8 mouse cellular contexts compared by ENCODE assay signal in the genomic region with DNA sequence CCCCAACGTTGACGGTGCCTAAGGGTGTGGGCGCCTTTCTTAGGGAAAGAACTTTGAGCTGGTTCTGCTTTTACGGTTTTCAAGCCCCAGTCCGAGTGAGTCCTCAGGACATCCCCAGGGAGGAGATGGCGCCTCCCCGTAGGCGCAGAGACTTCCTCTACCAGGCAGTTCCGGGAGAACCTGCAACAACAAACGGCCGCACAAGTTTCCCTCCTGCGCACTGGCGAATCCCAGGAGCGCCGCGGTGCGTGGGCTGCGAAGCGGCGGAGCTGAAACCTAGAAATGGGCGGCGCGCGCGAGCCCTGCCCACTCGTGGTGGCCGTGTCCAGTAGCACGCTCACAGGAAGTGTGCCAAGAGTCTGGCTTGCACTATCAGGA. TPM values are rescaled to one million over a fixed set of nuclear protein-coding genes. Genes with fewer than 3 reads are reported as not detected.
A peak's percentile ranks its signal among the peaks of the same experiment; 100 is the strongest.
DNase-seq lines count a peak whose midpoint lies in the region; ATAC-seq and TF ChIP-seq lines count a peak whose summit lies in the region.

No protein-coding gene starts in this region.

- no peak overlapping the region for H3K27ac ChIP-seq in forebrain, embryonic 15.5 days (replicated peaks)
- H3K27ac ChIP-seq in liver, postnatal 0 days (ENCODE audit: low read depth) = no peak overlapping the region
- no peak overlapping the region for H3K27ac ChIP-seq in neural tube, embryonic 13.5 days (replicated peaks)

- peaks cover 65% of the 10 kb centered on the region for H3K27me3 ChIP-seq in E14TG2a.4 (ENCODE audit: insufficient read depth, low read length)
- H3K27me3 ChIP-seq in forebrain, embryonic 15.5 days = peaks cover 27% of the 10 kb centered on the region
- H3K27me3 ChIP-seq in liver, postnatal 0 days (ENCODE audit: insufficient read depth, low read length) = 0 out of 2 replicates have a peak, but pooled peaks cover 4% of the 10 kb centered on the region
- peaks cover 69% of the 10 kb centered on the region for H3K27me3 ChIP-seq in neural tube, embryonic 13.5 days

- TF ChIP-seq EP300 in liver, postnatal 0 days (IDR thresholded peaks at IDR 0.05; ENCODE audit: low read depth) = no peak

- no peaks in the 10 kb centered on the region for H3K36me3 ChIP-seq in E14TG2a.4 (ENCODE audit: insufficient read depth, low read length)
- no peaks in the 10 kb centered on the region for H3K36me3 ChIP-seq in forebrain, embryonic 15.5 days
- no peaks in the 10 kb centered on the region for H3K36me3 ChIP-seq in liver, postnatal 0 days (replicated peaks; ENCODE audit: insufficient read depth, low read length)
- H3K36me3 ChIP-seq in neural tube, embryonic 13.5 days = no peaks in the 10 kb centered on the region

- H3K4me1 ChIP-seq in E14TG2a.4 (replicated peaks; ENCODE audit: low read depth, low read length) = peaks cover 34% of the 10 kb centered on the region
- H3K4me1 ChIP-seq in forebrain, embryonic 15.5 days = peaks cover 46% of the 10 kb centered on the region
- peaks cover 14% of the 10 kb centered on the region for H3K4me1 ChIP-seq in liver, postnatal 0 days (ENCODE audit: insufficient read depth)
- peaks cover 42% of the 10 kb centered on the region for H3K4me1 ChIP-seq in neural tube, embryonic 13.5 days (replicated peaks)

- WGBS in forebrain, embryonic 15.5 days = under 1% methylated on average over 28 of the region's 28 CpGs
- WGBS in liver, postnatal 0 days (ENCODE audit: insufficient replicate concordance) = 2% methylated on average over 28 of the region's 28 CpGs
- WGBS in neural tube, embryonic 13.5 days = under 1% methylated on average over 28 of the region's 28 CpGs

- no peak for ATAC-seq in forebrain, embryonic 15.5 days (replicated peaks)
- peak; percentile 51 for ATAC-seq in liver, postnatal 0 days
- ATAC-seq in neural tube, embryonic 13.5 days (ENCODE audit: low read depth) = no peak

- peak overlapping the region; percentile 77 for H3K4me3 ChIP-seq in E14TG2a.4 (replicated peaks; ENCODE audit: low read length)
- peak overlapping the region; percentile 50 for H3K4me3 ChIP-seq in forebrain, embryonic 15.5 days
- peak overlapping the region; percentile 54 for H3K4me3 ChIP-seq in liver, postnatal 0 days (ENCODE audit: low read depth, low read length)
- peak overlapping the region; percentile 49 for H3K4me3 ChIP-seq in neural tube, embryonic 13.5 days

- peak overlapping the region; percentile 36 for H3K9ac ChIP-seq in forebrain, embryonic 15.5 days (replicated peaks)
- H3K9ac ChIP-seq in liver, postnatal 0 days (replicated peaks) = peak overlapping the region; percentile 8
- peak overlapping the region; percentile 62 for H3K9ac ChIP-seq in neural tube, embryonic 13.5 days

- peak overlapping the region; percentile 86 for H3K4me2 ChIP-seq in forebrain, embryonic 15.5 days (replicated peaks)
- H3K4me2 ChIP-seq in liver, postnatal 0 days (ENCODE audit: low read depth, low read length) = peak overlapping the region; percentile 91
- H3K4me2 ChIP-seq in neural tube, embryonic 13.5 days = peak overlapping the region; percentile 97

- peak; percentile 60 for DNase-seq in cerebellum, adult 11 months
- peak; percentile 78 to 79 for DNase-seq in heart, postnatal 10 days
- peak; percentile 79 to 87 for DNase-seq in kidney, postnatal 25 days
- DNase-seq in liver, postnatal 0 days = peak; percentile 51
- DNase-seq in urinary bladder, postnatal 10 days (ENCODE audit: low spot score) = peak; percentile 20

- TF ChIP-seq CTCF in E14TG2a.4 (conservative IDR thresholded peaks at IDR 0.05; ENCODE audit: low read length) = no peak
- TF ChIP-seq CTCF in liver, postnatal 0 days (IDR thresholded peaks at IDR 0.05; ENCODE audit: low read depth) = no peak

- no peaks in the 10 kb centered on the region for H3K9me3 ChIP-seq in E14TG2a.4 (ENCODE audit: low read length)
- no peaks in the 10 kb centered on the region for H3K9me3 ChIP-seq in forebrain, embryonic 15.5 days
- no peaks in the 10 kb centered on the region for H3K9me3 ChIP-seq in liver, postnatal 0 days (ENCODE audit: low read length)
- H3K9me3 ChIP-seq in neural tube, embryonic 13.5 days = no peaks in the 10 kb centered on the region

- intact Hi-C loops in heart, postnatal 10 days (cut with DNase I) = loop anchor here (5.0 kb wide), 1 partner anchor 70 kb away; no protein-coding TSS in a partner anchor

RNA-seq across cellular contexts. Expression of a gene that starts 2.0 kb away (rescaled TPM):
- 2.4 and 3.2 TPM in 2 replicates for polyA plus RNA-seq in forebrain, embryonic 15.5 days (2015; fragmentation: Nextera tagmentation; extraction: Ambion mirVana)
- 1 to 10 TPM; 3.6 to 4.5 TPM for total RNA-seq in heart, postnatal 10 days (2021)
- 0.81 and 0.94 TPM in 2 replicates for polyA plus RNA-seq in liver, postnatal 0 days (2015; fragmentation: Nextera tagmentation; extraction: Ambion mirVana)
- polyA plus RNA-seq in neural tube, embryonic 13.5 days (2015; fragmentation: Nextera tagmentation; extraction: Ambion mirVana) = 1.1 TPM in 2 replicates

Comparison
In these comparisons a context has a peak if more than half of its experiments do, and no peak if none do; other contexts are left out.
1. DNase-seq: peak in every context shown above with its lines; median percentile 83 in kidney, postnatal 25 days; 78 in heart, postnatal 10 days; 60 in cerebellum, adult 11 months; 51 in liver, postnatal 0 days; 20 in urinary bladder, postnatal 10 days.
2. H3K9ac ChIP-seq: peak in every context shown above with its lines; median percentile 62 in neural tube, embryonic 13.5 days; 36 in forebrain, embryonic 15.5 days; 8 in liver, postnatal 0 days.